Mouse (Mus musculus) brain, embryonic 14.5 days (tissue): ENCODE measurements around the gene 4933411K16Rik. TPM values are rescaled to one million over a fixed set of nuclear protein-coding genes. Genes with fewer than 3 reads are reported as not detected.
A peak's percentile ranks its signal among the peaks of the same experiment; 100 is the strongest.

ENCODE experiments used
- DNase-seq: peaks from one replicate; pipeline ENCODE4 v3.0.0-alpha.2; 2011; ENCODE audit warnings: low read depth
- CTCF ChIP-seq: fragments of 200-500 bp; IDR thresholded peaks from 2 replicates; pipeline ENCODE4 v1.5.1; 2012; ENCODE audit warnings: inconsistent platforms, mild to moderate bottlenecking, moderate library complexity, borderline replicate concordance; ENCODE audit not compliant: insufficient read depth, insufficient read length; ENCODE audit errors: extremely low read depth
- POLR2A ChIP-seq: fragments of 200-500 bp; IDR thresholded peaks from 2 replicates; pipeline ENCODE4 v1.6.1; 2012; ENCODE audit warnings: mild to moderate bottlenecking, inconsistent platforms, borderline replicate concordance; ENCODE audit not compliant: poor library complexity, insufficient read depth, insufficient read length, severe bottlenecking; ENCODE audit errors: extremely low read depth
- polyA plus RNA-seq: library from polyadenylated mRNA; depleted of rRNA; stranded (reverse); fragments of >200 nt; gene quantifications from 2 replicates; pipeline ENCODE4 v1.2.3, GENCODE M21; 2012; rRNA removed

The 4933411K16Rik gene
- polyA plus RNA-seq, 1 experiment, result 0.29 TPM

DNA sequence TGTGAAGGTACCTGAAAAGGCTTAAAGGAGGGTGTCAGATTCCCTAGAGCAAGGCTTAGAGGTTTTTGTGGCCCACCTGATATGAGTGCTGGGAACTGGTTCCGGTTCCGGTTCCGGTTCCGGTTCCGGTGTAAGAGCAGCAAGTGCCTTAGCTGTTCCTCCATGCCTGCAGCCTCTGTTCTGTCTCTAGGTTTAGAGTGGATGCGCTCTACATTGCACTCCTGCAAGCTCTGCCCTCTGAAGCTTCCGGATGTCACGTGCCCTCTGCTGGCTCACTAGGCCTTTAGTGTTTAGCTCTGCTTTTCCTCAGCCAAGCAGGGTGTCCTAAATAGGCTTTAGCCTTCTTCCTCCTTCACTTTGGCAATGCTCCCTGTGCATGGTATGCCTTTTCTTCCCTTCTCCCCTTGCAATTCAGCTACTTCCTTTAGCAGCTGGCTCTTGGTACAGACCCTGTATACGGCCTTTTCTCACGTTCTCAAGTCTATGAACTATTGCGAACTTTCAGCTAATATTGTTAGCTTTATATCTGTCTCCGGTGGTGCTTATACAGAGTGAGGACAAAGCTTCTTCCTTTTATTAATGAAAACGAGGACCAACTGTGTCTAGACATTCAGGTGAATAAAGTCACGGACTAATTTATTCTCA, 37.2 kb downstream of the 4933411K16Rik start:
- TF ChIP-seq POLR2A (no peak), CTCF (no peak)
- peak; percentile 73 for DNase-seq

- no peak for TF ChIP-seq CTCF
- TF ChIP-seq POLR2A, result peak; percentile 95
Measured at GRCm38 (mm10) chr19:42089748-42090595, 37.9 kb downstream of the 4933411K16Rik start, which contains the start of gene Pi4k2a. TSS of gene Pi4k2a (plus strand) at chr19:42090470.

DNA sequence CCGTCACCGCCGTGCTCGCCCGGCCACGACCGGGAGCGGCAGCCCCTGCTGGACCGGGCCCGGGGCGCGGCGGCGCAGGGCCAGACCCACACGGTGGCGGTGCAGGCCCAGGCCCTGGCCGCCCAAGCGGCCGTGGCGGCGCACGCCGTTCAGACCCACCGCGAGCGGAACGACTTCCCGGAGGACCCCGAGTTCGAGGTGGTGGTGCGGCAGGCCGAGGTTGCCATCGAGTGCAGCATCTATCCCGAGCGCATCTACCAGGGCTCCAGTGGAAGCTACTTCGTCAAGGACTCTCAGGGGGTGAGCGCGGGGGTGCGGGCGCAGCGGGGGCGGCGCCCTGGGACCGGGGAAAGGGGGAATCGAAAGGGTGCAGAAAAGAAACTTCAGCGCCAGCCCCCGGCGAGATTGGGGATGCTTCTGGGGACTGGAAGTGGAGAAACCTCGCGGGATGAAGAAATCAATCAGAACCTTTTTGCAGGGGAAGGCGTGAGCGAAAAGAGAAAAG, 38.6 kb downstream of the 4933411K16Rik start:
- TF ChIP-seq POLR2A (no peak), CTCF (no peak)
- no peak for DNase-seq

More at GRCm38 (mm10) chr19:42089748-42090595, 37.9 kb downstream of the 4933411K16Rik start, which contains the start of gene Pi4k2a:
- peak; percentile 100 for DNase-seq

DNA sequence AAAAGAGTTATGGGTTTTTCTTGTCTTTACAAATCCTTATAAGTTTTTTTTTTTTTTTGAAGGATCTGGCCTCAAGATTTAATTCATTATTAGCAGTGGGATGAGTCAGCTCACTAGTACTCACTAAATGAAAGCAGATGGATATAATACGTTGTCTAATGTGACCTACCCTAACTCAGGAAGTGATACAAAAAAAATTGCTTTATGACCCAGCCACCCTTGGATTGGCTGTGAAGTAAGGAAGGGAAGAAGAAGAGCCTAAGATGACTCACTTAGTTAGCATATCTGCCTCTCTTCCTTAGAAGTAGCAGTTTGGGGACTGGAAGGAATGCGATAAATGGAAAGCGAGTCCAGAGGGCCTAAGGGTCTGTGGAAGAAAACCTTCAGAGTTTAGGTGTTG, 47.4 kb downstream of the 4933411K16Rik start:
- no peak for DNase-seq

More for the DNA sequence above, 47.4 kb downstream of the 4933411K16Rik start:
- TF ChIP-seq CTCF (no peak), POLR2A (no peak)

Other genes starting within 250 kb of the 4933411K16Rik start
- 12.0 and 14.8 TPM in 2 replicates for gene Frat1, start 222.3 kb upstream of the 4933411K16Rik start, polyA plus RNA-seq
- gene Frat2, start 204.1 kb upstream of the 4933411K16Rik start, polyA plus RNA-seq, result 14.6 and 16.5 TPM in 2 replicates
- 14.7 and 17.1 TPM in 2 replicates for gene Rrp12, start 156.1 kb upstream of the 4933411K16Rik start, polyA plus RNA-seq
- 420 and 445 TPM in 2 replicates for gene Pgam1, start 140.3 kb upstream of the 4933411K16Rik start, polyA plus RNA-seq
- 30.5 and 31.5 TPM in 2 replicates for gene Exosc1, start 118.8 kb upstream of the 4933411K16Rik start, polyA plus RNA-seq
- gene Zdhhc16, start 118.8 kb upstream of the 4933411K16Rik start, polyA plus RNA-seq, result 85.1 and 121 TPM in 2 replicates
- 66.3 and 88.7 TPM in 2 replicates for gene Mms19, start 71.1 kb upstream of the 4933411K16Rik start, polyA plus RNA-seq
- 20.0 and 20.9 TPM in 2 replicates for gene Ubtd1, start 70.5 kb upstream of the 4933411K16Rik start, polyA plus RNA-seq
- 0.34 and 0.38 TPM in 2 replicates for gene Ankrd2, start 16.2 kb upstream of the 4933411K16Rik start, polyA plus RNA-seq
- gene Hoga1, start 6.6 kb upstream of the 4933411K16Rik start, polyA plus RNA-seq, result 1.2 and 1.7 TPM in 2 replicates
- 128 and 144 TPM in 2 replicates for gene Morn4, start 34.1 kb downstream of the 4933411K16Rik start, polyA plus RNA-seq
- 41.3 and 44.6 TPM in 2 replicates for gene Pi4k2a, start 38.2 kb downstream of the 4933411K16Rik start, polyA plus RNA-seq
- gene Avpi1, start 76.8 kb downstream of the 4933411K16Rik start, polyA plus RNA-seq, result 4.5 and 5.4 TPM in 2 replicates
- 15.2 and 16.7 TPM in 2 replicates for gene Marveld1, start 95.2 kb downstream of the 4933411K16Rik start, polyA plus RNA-seq
- 104 and 141 TPM in 2 replicates for gene Zfyve27, start 111.7 kb downstream of the 4933411K16Rik start, polyA plus RNA-seq
- 4.5 and 4.6 TPM in 2 replicates for gene Sfrp5, start 150.0 kb downstream of the 4933411K16Rik start, polyA plus RNA-seq
- gene Golga7b, start 195.3 kb downstream of the 4933411K16Rik start, polyA plus RNA-seq, result 20.5 and 33.7 TPM in 2 replicates